Mouse (Mus musculus): ENCODE measurements around the gene Hyal6.

GRCm38 (mm10) chr6:24687871-24688270 is 45.2 kb upstream of the Hyal6 start:
- TF ChIP-seq GATA1 (IDR thresholded peaks at IDR 0.05; ENCODE audit: low read length) (no peak), TAL1 (IDR thresholded peaks at IDR 0.05; ENCODE audit: low read length) (no peak)
